Mouse (Mus musculus): ENCODE results near the gene Tanc2. TPM values are rescaled to one million over a fixed set of nuclear protein-coding genes. Genes with fewer than 3 reads are reported as not detected.

The Tanc2 gene
- polyA plus RNA-seq, 1 experiment from 2014 or later, result 2.9 TPM

DNA sequence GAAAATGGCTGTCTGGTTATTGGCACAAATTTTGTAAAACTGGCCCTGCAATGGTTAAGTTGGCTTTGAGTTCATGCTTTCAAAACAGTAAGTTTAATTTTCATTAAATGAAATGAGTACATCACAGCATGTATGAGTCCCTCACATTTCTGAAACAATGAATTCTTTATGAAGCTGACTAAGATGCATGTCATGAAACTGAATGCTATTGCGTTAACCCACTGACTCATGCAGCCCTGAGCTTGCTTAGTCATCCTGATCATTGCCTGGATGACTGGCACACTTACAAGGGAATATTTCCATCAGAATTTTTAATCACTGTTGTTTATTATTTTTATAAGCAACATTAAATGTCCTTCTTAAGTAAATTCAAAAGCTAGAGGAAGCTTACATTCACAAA, 233.5 kb downstream of the Tanc2 start:
- H3K27ac ChIP-seq (replicated peaks), result no peak overlapping the region
- H3K4me1 ChIP-seq (replicated peaks; ENCODE audit: control insufficient read depth, insufficient read depth), result no peaks in the 10 kb centered on the region
- peak; percentile 72; the same call in 1 of the 2 replicates for ATAC-seq (ENCODE audit: low FRiP score, low TSS enrichment)
- H3K9ac ChIP-seq (ENCODE audit: low read length), result no peak overlapping the region
- TF ChIP-seq EP300 (optimal IDR thresholded peaks at IDR 0.05) (no peak), CTCF (IDR thresholded peaks at IDR 0.05; ENCODE audit: low read depth) (no peak)
- H3K27me3 ChIP-seq (ENCODE audit: control insufficient read depth, insufficient read depth, low read length), result no peaks in the 10 kb centered on the region
- DNase-seq (ENCODE audit: low spot score), result peak; percentile 14
- 51% methylated on average over 1 of the region's 1 CpGs for WGBS
- no peak overlapping the region for H3K4me3 ChIP-seq (ENCODE audit: low read depth, low read length)
- H3K4me2 ChIP-seq (replicated peaks; ENCODE audit: low read depth), result no peak overlapping the region
- no peaks in the 10 kb centered on the region for H3K36me3 ChIP-seq (ENCODE audit: control insufficient read depth, insufficient read depth, low read length)
- H3K9me3 ChIP-seq (ENCODE audit: control insufficient read depth, low read length), result no peaks in the 10 kb centered on the region

DNA sequence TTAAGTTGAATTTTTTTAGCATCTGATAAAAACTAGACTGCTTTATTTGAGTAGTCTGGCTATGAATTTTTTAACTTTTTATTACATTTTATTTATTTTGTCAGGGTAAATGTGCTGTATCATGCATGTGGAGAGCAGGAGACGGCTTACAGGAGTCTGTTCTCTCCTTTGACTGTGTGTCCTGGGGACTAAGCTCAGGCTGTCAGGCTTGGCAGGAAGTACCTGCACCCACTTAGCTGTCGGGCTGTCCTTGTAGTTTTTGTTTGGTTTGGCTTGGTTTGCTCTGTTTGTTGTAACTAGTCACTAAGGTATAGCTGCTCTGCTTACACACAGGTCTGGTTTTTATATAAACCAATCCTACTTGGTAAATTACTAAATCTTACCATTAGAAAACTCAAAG, 234.0 kb downstream of the Tanc2 start:
- no peak for TF ChIP-seq EP300 (optimal IDR thresholded peaks at IDR 0.05)
- no peak for TF ChIP-seq CTCF (IDR thresholded peaks at IDR 0.05; ENCODE audit: low read depth)
- Histone ChIP-seq H3K9me3 (ENCODE audit: control insufficient read depth, low read length) (no peaks in the 10 kb centered on the region), H3K4me1 (replicated peaks; ENCODE audit: control insufficient read depth, insufficient read depth) (no peaks in the 10 kb centered on the region), H3K4me3 (ENCODE audit: low read depth, low read length) (no peak overlapping the region), H3K4me2 (replicated peaks; ENCODE audit: low read depth) (no peak overlapping the region), H3K27me3 (ENCODE audit: control insufficient read depth, insufficient read depth, low read length) (no peaks in the 10 kb centered on the region), H3K36me3 (ENCODE audit: control insufficient read depth, insufficient read depth, low read length) (no peaks in the 10 kb centered on the region), H3K27ac (replicated peaks) (no peak overlapping the region), H3K9ac (ENCODE audit: low read length) (no peak overlapping the region)
- 49% methylated on average over 2 of the region's 2 CpGs for WGBS
- 0 out of 2 replicates have a peak, but pooled peaks have one; percentile 40 for ATAC-seq (ENCODE audit: low FRiP score, low TSS enrichment)
- DNase-seq (ENCODE audit: low spot score), result peak; percentile 32

DNA sequence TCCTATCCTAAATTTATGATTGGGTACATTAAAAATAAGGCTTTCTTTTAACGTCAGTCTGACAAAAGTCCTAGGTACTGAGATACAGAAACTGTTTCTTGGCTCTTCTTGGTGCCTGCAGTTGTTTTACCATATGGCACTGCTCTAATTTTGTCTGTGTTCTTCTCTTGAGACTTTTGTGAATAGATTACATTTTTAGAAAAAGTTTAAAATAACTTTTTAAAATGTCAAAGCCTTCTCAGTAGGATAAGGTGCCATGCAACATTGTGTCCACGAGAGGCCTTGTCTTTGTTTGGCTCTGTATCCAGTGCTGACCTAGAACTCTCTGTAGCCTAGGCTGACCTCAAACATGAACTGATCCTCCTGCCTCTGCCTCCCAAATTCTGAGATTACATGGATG, 238.4 kb downstream of the Tanc2 start:
- Histone ChIP-seq H3K4me2 (replicated peaks; ENCODE audit: low read depth) (no peak overlapping the region), H3K4me3 (ENCODE audit: low read depth, low read length) (no peak overlapping the region), H3K27me3 (ENCODE audit: control insufficient read depth, insufficient read depth, low read length) (no peaks in the 10 kb centered on the region), H3K9me3 (ENCODE audit: control insufficient read depth, low read length) (no peaks in the 10 kb centered on the region), H3K36me3 (ENCODE audit: control insufficient read depth, insufficient read depth, low read length) (no peaks in the 10 kb centered on the region), H3K27ac (replicated peaks) (no peak overlapping the region), H3K4me1 (replicated peaks; ENCODE audit: control insufficient read depth, insufficient read depth) (no peaks in the 10 kb centered on the region), H3K9ac (ENCODE audit: low read length) (no peak overlapping the region)
- ATAC-seq (ENCODE audit: low FRiP score, low TSS enrichment), result no peak
- 69% methylated on average over 2 of the region's 2 CpGs for WGBS
- DNase-seq (ENCODE audit: low spot score), result no peak
- TF ChIP-seq CTCF (IDR thresholded peaks at IDR 0.05; ENCODE audit: low read depth) (no peak), EP300 (optimal IDR thresholded peaks at IDR 0.05) (no peak)

DNA sequence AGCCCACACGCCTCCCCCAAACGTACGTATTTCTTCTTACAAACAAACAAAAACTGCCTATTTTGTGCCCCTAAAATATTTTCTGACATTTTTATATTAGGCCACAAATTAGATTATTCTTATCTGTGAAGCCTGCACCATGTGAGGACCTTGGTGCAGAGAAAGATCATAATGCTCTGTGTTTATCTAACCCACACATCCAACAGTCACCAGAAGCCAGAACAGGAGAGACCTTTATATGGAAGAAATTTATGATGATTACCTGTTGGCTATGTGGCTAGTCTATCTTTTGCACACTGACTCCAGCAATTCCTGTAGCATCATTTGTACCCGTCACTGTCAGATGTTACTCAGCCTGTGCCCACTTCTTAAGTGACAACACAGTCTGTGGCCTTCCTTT, 245.4 kb downstream of the Tanc2 start:
- no peak overlapping the region for H3K4me3 ChIP-seq (ENCODE audit: low read depth, low read length)
- 94% methylated on average over 4 of the region's 4 CpGs for WGBS
- TF ChIP-seq EP300 (optimal IDR thresholded peaks at IDR 0.05) (no peak), CTCF (IDR thresholded peaks at IDR 0.05; ENCODE audit: low read depth) (no peak)
- no peak for DNase-seq (ENCODE audit: low spot score)
- H3K36me3 ChIP-seq (ENCODE audit: control insufficient read depth, insufficient read depth, low read length), result no peaks in the 10 kb centered on the region
- no peaks in the 10 kb centered on the region for H3K9me3 ChIP-seq (ENCODE audit: control insufficient read depth, low read length)
- H3K27ac ChIP-seq (replicated peaks), result no peak overlapping the region
- no peaks in the 10 kb centered on the region for H3K27me3 ChIP-seq (ENCODE audit: control insufficient read depth, insufficient read depth, low read length)
- H3K4me2 ChIP-seq (replicated peaks; ENCODE audit: low read depth), result no peak overlapping the region
- H3K9ac ChIP-seq (ENCODE audit: low read length), result no peak overlapping the region
- no peaks in the 10 kb centered on the region for H3K4me1 ChIP-seq (replicated peaks; ENCODE audit: control insufficient read depth, insufficient read depth)
- ATAC-seq (ENCODE audit: low FRiP score, low TSS enrichment), result no peak

DNA sequence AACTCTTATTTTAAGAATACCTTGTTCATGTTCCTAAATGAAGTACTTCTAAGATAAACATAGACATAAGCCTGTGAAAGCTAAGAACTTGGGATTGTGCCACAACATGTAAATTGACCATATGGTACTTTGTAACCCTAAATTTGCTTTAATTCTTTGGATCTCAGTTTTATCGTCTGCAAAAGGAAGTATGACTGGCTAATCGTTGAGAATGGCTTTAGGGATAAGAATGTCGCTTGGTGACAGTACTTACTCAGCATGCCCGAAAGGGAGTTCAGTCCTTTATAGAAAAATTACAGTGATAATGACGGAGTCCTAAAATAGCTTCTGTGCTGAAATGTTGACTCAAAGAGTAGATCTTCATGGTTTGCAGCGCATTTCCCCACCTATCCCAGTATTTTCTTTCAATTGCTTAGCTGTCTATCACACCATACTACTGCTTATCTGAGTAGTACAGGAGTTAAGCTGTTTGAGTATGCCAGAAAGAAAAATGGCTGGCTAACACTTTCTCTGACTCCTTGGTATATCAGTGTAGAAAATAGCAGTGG, 246.6 kb downstream of the Tanc2 start:
- no peak overlapping the region for H3K9ac ChIP-seq (ENCODE audit: low read length)
- ATAC-seq (ENCODE audit: low FRiP score, low TSS enrichment) (no peak), DNase-seq (ENCODE audit: low spot score) (no peak)
- no peak overlapping the region for H3K4me2 ChIP-seq (replicated peaks; ENCODE audit: low read depth)
- no peak overlapping the region for H3K27ac ChIP-seq (replicated peaks)
- no peaks in the 10 kb centered on the region for H3K4me1 ChIP-seq (replicated peaks; ENCODE audit: control insufficient read depth, insufficient read depth)
- no peaks in the 10 kb centered on the region for H3K27me3 ChIP-seq (ENCODE audit: control insufficient read depth, insufficient read depth, low read length)
- H3K9me3 ChIP-seq (ENCODE audit: control insufficient read depth, low read length), result no peaks in the 10 kb centered on the region
- TF ChIP-seq CTCF (IDR thresholded peaks at IDR 0.05; ENCODE audit: low read depth) (no peak), EP300 (optimal IDR thresholded peaks at IDR 0.05) (no peak)
- 74% methylated on average over 6 of the region's 6 CpGs for WGBS
- H3K36me3 ChIP-seq (ENCODE audit: control insufficient read depth, insufficient read depth, low read length), result no peaks in the 10 kb centered on the region
- no peak overlapping the region for H3K4me3 ChIP-seq (ENCODE audit: low read depth, low read length)

DNA sequence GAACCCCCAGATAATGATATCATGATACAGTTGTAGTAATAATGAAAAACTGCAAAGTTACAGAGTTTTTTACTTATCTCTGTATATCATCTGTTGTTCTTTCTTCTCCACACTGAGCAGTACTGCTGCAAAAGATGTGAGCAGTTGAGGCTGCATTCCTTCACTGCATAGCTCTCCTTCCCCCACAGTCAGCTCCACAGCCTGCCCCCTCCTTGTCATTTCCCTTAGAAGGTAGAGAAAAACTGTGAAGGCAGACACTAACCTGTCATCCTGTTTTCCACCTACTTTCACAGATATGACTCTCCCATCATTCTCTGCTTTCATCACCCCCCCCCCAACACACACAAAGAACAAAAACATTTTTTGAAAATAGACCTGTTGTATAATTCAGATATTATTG, 248.2 kb downstream of the Tanc2 start:
- Histone ChIP-seq H3K4me2 (replicated peaks; ENCODE audit: low read depth) (no peak overlapping the region), H3K9ac (ENCODE audit: low read length) (no peak overlapping the region), H3K27me3 (ENCODE audit: control insufficient read depth, insufficient read depth, low read length) (no peaks in the 10 kb centered on the region), H3K9me3 (ENCODE audit: control insufficient read depth, low read length) (no peaks in the 10 kb centered on the region), H3K27ac (replicated peaks) (no peak overlapping the region), H3K4me3 (ENCODE audit: low read depth, low read length) (no peak overlapping the region), H3K36me3 (ENCODE audit: control insufficient read depth, insufficient read depth, low read length) (no peaks in the 10 kb centered on the region), H3K4me1 (replicated peaks; ENCODE audit: control insufficient read depth, insufficient read depth) (no peaks in the 10 kb centered on the region)
- ATAC-seq (ENCODE audit: low FRiP score, low TSS enrichment), result no peak
- DNase-seq (ENCODE audit: low spot score), result no peak
- TF ChIP-seq CTCF (IDR thresholded peaks at IDR 0.05; ENCODE audit: low read depth) (no peak), EP300 (optimal IDR thresholded peaks at IDR 0.05) (no peak)

Measured in stomach, postnatal 0 days (tissue).